Mouse (Mus musculus) cerebellum, adult 11-12 months (tissue): ENCODE measurements around the gene Tshz3.

Experiments used
- DNase-seq: peaks from one replicate; pipeline ENCODE4 v3.0.0; 2022

Tshz3 gene

GRCm38 (mm10) chr7:36697856-36698588 lies at the start of gene Tshz3:
Gene Tshz3, plus strand, starts transcription at chr7:36698118.
- peak; percentile 75 for DNase-seq

- DNase-seq, result no peak
Observed at GRCm38 (mm10) chr7:36655931-36656330, 42.0 kb upstream of the Tshz3 start.

GRCm38 (mm10) chr7:36656401-36656800 lies 41.5 kb upstream of the Tshz3 start:
- no peak for DNase-seq

GRCm38 (mm10) chr7:36658331-36658730 lies 39.6 kb upstream of the Tshz3 start:
- no peak for DNase-seq

GRCm38 (mm10) chr7:36659265-36659664 lies 38.7 kb upstream of the Tshz3 start:
- DNase-seq, result no peak

- no peak for DNase-seq
Observed at GRCm38 (mm10) chr7:36660654-36661053, 37.3 kb upstream of the Tshz3 start.

GRCm38 (mm10) chr7:36663431-36663830 lies 34.5 kb upstream of the Tshz3 start:
- no peak for DNase-seq

GRCm38 (mm10) chr7:36667767-36668166 lies 30.2 kb upstream of the Tshz3 start:
- DNase-seq, result no peak

- DNase-seq, result no peak
Observed at GRCm38 (mm10) chr7:36678031-36678430, 19.9 kb upstream of the Tshz3 start.

- DNase-seq, result no peak
Observed at GRCm38 (mm10) chr7:36678510-36678909, 19.4 kb upstream of the Tshz3 start.

- DNase-seq, result no peak
Observed at GRCm38 (mm10) chr7:36679031-36679618, 18.8 kb upstream of the Tshz3 start.

GRCm38 (mm10) chr7:36679866-36680458 lies 18.0 kb upstream of the Tshz3 start:
- DNase-seq, result no peak

- no peak for DNase-seq
Observed at GRCm38 (mm10) chr7:36687508-36687907, 10.4 kb upstream of the Tshz3 start.

GRCm38 (mm10) chr7:36689049-36689793 lies 8.7 kb upstream of the Tshz3 start:
- DNase-seq, result no peak

GRCm38 (mm10) chr7:36690551-36690950 lies 7.4 kb upstream of the Tshz3 start:
- DNase-seq, result no peak

GRCm38 (mm10) chr7:36691617-36692016 lies 6.3 kb upstream of the Tshz3 start:
- no peak for DNase-seq

- no peak for DNase-seq
Observed at GRCm38 (mm10) chr7:36692381-36692780, 5.5 kb upstream of the Tshz3 start.

GRCm38 (mm10) chr7:36693081-36693480 lies 4.8 kb upstream of the Tshz3 start:
- DNase-seq, result no peak

- DNase-seq, result no peak
Observed at GRCm38 (mm10) chr7:36694642-36695191, 3.2 kb upstream of the Tshz3 start.

- peak; percentile 40 for DNase-seq
Observed at GRCm38 (mm10) chr7:36695276-36695675, 2.6 kb upstream of the Tshz3 start.

GRCm38 (mm10) chr7:36695791-36696241 lies 2.1 kb upstream of the Tshz3 start:
- peak; percentile 51 for DNase-seq

- peak; percentile 58 for DNase-seq
Observed at GRCm38 (mm10) chr7:36696406-36697117, 1.4 kb upstream of the Tshz3 start.
